Mouse (Mus musculus): ENCODE data around the gene Sectm1a. TPM values are rescaled to one million over a fixed set of nuclear protein-coding genes. Genes with fewer than 3 reads are reported as not detected.
"Not testable (repeated sequence)": the region's sequence is repeated elsewhere in the genome, so short reads cannot be mapped to it uniquely, and the experiment has no call there.

Gene Sectm1a
- not detected for total RNA-seq (2021)

DNA sequence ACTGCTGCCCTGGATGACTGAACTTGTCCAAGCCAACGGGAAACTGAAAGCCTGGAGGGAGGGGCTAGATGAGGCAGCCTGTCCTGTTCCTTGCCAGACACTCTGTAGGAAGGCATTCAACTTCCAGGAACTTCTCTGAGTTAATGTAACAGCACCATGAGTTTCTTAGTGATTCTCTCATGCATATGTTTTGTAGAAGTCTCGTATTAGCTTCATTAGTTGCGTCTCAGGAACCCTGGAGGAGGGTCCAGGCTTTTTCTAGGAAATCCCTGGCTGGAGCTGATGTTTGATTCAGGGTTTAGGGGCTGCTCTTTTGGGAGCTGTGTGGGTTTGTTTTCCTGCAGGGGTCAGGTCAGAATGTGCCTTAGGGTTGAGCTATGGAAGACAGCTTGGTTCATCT lies at the start of gene Sectm1a:
TSS of gene Sectm1a (minus strand) at position 101 of the 400 bp plus-strand sequence.
- intact Hi-C loops (cut with DNase I) = no loop called here
- DNase-seq = no peak

- intact Hi-C loops (cut with DNase I) = no loop called here
- no peak for DNase-seq
Measured at GRCm38 (mm10) chr11:121129616-121130015, 48.6 kb upstream of the Sectm1a start.

GRCm38 (mm10) chr11:121127441-121127840 lies 46.4 kb upstream of the Sectm1a start:
- intact Hi-C loops (cut with DNase I) = no loop called here
- no peak for DNase-seq

- intact Hi-C loops (cut with DNase I) = no loop called here
- no peak for DNase-seq
Measured at GRCm38 (mm10) chr11:121126395-121126794, 45.4 kb upstream of the Sectm1a start.

GRCm38 (mm10) chr11:121125522-121126172 lies 44.6 kb upstream of the Sectm1a start:
- intact Hi-C loops (cut with DNase I) = no loop called here
- DNase-seq = no peak

GRCm38 (mm10) chr11:121123438-121123837 lies 42.4 kb upstream of the Sectm1a start:
- no peak for DNase-seq
- intact Hi-C loops (cut with DNase I) = no loop called here

- intact Hi-C loops (cut with DNase I) = no loop called here
Measured at GRCm38 (mm10) chr11:121122024-121122670, 41.1 kb upstream of the Sectm1a start.

GRCm38 (mm10) chr11:121121151-121121550 lies 40.1 kb upstream of the Sectm1a start:
- intact Hi-C loops (cut with DNase I) = no loop called here
- no peak for DNase-seq

More at GRCm38 (mm10) chr11:121122024-121122670, 41.1 kb upstream of the Sectm1a start:
- no peak for DNase-seq

- intact Hi-C loops (cut with DNase I) = no loop called here
Measured at GRCm38 (mm10) chr11:121118577-121118976, 37.6 kb upstream of the Sectm1a start, which contains the start of gene Tex19.2. Gene Tex19.2 (minus strand): TSS chr11:121118677.

DNA sequence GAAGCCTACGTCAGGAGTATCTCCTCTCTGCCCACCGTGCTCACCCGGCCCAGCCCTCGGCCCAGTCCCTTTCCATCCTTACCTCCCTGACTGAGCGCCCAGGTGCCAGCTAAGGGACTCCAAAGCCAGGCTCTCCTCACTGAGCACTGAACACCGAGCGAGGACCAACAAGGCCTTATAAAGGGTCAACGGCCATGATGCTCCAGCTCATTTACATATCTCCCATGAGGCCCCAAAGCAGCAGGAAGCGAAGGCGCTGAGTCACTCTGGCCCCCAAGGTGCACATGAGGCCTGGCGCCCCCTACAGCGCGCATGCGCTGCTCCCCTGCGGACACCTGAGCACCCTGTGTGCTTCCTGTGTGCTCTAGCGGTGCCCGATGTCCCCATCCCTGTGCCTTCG lies 37.1 kb upstream of the Sectm1a start:
- intact Hi-C loops (cut with DNase I) = no loop called here
- DNase-seq = no peak

More at GRCm38 (mm10) chr11:121118577-121118976, 37.6 kb upstream of the Sectm1a start, which contains the start of gene Tex19.2:
- no peak for DNase-seq

DNA sequence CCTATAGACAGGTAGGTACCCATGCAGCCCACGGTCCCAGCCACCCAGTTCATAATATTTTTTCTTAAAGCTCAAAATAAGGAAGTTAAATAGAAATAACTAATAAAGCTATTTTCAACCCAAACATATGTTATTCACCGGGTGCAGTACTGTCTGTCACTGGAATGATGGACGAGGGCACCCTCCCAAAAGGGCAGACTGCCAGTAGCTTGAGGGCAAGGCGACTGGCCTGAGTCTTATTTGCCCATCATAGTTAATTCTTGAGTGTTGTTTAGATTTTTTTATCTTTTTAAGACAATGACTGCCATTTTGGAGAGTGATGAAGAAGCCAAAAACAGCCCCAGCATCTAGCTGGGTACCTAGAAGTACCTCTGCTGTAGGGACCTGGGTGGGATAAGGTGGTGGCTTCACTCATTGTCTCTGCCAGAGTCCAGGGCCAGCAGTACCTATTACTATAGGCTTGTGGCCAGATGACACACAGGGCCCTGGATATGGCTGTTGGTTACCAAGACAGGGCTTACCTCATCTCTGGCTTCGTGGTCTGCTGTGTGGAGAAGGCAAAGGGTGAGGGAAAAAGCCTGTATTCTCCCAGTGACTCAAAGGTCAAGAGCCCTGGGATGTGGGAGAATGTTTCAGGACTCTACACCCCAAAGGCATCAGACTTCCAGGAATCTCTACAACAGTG lies 31.2 kb upstream of the Sectm1a start:
- intact Hi-C loops (cut with DNase I) = no loop called here
- no peak for DNase-seq

DNA sequence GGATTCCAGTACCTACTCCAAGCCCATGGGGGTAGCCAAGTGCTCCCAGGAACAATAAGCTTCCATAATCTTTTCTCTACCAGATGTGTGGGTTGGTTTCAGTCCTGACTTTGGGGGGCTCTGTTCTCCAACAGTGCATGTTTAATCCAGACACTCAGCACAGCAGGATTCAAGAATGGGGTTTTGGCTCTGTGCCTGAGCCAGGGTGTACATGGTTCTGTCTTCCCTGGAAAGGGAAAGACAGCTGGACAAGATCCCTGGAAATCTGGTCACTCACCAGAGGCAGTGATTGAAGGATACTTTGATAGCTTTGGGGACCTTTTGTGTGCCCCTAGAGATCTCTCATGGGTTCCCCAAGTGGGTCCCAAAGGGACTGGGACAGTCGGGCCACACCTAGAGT lies 30.6 kb upstream of the Sectm1a start:
- no peak for DNase-seq
- intact Hi-C loops (cut with DNase I) = no loop called here

- no peak for DNase-seq
- intact Hi-C loops (cut with DNase I) = no loop called here
Measured at GRCm38 (mm10) chr11:121111051-121111450, 30.0 kb upstream of the Sectm1a start.

DNA sequence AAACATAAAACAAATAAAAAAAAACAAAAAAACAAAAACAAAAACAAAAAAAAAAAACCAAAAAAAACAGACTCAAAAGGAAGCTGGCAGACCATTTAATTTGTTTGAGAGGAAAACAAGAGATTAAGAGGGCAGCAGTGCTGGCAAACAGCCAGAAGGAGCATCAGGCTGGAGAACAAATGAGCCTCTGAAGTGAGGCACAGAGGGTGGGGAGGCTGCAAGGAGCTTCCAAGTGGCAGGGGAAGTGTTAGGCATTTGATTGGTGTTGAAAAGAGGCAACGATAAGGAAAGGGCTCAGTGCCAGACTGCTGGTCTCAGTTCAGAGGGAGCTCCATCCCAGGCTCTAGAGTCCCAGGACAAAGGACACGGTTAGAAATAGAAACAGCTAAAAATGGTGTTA lies 29.0 kb upstream of the Sectm1a start:
- peak; percentile 53 to 54 for DNase-seq

GRCm38 (mm10) chr11:121108061-121108460 lies 27.0 kb upstream of the Sectm1a start:
- intact Hi-C loops (cut with DNase I) = no loop called here
- peak in 1 of 2 experiments; percentile 25 for DNase-seq

More for the DNA sequence above, 29.0 kb upstream of the Sectm1a start:
- intact Hi-C loops (cut with DNase I) = no loop called here

DNA sequence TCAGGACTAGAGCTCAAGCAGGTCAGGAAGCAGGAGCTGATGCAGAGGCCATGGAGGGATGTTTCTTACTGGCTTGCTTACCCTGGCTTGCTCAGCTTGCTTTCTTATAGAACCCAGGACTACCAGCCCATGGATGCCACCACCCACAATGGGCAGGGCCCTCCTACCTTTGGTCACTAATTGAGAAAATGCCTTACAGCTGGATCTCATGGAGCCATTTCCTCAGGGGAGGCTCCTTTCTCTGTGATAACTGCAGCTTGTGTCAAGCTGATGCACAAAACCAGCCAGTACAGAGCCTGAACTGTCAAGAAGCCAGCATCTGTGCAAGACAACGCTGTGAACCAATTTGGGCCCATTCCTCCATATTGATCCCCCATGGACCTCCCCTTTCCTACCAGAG lies 26.2 kb upstream of the Sectm1a start:
- DNase-seq; intact Hi-C loops (cut with DNase I): not testable (repeated sequence)

DNA sequence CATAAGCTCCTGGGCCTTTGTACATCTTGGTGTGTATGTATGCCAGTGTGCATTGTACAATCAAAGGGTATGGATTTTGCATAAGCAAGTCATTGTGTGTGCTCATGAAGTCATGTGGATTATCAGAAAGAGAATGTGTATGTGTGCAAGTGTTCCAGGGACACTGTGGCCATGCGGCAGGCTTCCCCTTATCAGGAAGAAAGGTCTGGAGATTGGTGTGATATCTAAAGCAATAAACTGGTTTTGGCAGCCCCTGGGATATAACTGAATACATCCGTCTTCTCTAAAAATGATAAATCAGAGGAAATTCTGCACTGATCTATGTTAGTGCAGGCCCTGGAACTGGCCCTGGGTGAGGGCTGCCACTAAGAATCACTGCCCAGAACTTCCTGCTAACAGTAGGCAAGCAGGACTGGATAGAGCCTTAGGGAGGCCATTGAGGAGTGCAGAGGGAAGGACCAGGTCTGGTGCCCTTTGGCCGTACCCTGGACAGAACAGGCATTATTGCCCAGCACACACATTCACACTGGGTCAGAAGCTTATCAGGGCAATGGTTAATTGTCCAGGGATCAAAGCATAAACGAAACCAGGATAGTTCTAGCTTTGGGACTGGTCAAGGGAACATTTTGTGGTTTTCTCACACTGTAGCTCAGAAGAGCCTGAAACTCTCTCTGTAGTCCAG lies 20.2 kb upstream of the Sectm1a start:
- no peak for DNase-seq

GRCm38 (mm10) chr11:121100692-121101091 lies 19.7 kb upstream of the Sectm1a start:
- intact Hi-C loops (cut with DNase I) = no loop called here
- no peak for DNase-seq

More for the DNA sequence above, 20.2 kb upstream of the Sectm1a start:
- intact Hi-C loops (cut with DNase I) = no loop called here

GRCm38 (mm10) chr11:121099762-121100161 lies 18.7 kb upstream of the Sectm1a start:
- no peak for DNase-seq
- intact Hi-C loops (cut with DNase I) = no loop called here

DNA sequence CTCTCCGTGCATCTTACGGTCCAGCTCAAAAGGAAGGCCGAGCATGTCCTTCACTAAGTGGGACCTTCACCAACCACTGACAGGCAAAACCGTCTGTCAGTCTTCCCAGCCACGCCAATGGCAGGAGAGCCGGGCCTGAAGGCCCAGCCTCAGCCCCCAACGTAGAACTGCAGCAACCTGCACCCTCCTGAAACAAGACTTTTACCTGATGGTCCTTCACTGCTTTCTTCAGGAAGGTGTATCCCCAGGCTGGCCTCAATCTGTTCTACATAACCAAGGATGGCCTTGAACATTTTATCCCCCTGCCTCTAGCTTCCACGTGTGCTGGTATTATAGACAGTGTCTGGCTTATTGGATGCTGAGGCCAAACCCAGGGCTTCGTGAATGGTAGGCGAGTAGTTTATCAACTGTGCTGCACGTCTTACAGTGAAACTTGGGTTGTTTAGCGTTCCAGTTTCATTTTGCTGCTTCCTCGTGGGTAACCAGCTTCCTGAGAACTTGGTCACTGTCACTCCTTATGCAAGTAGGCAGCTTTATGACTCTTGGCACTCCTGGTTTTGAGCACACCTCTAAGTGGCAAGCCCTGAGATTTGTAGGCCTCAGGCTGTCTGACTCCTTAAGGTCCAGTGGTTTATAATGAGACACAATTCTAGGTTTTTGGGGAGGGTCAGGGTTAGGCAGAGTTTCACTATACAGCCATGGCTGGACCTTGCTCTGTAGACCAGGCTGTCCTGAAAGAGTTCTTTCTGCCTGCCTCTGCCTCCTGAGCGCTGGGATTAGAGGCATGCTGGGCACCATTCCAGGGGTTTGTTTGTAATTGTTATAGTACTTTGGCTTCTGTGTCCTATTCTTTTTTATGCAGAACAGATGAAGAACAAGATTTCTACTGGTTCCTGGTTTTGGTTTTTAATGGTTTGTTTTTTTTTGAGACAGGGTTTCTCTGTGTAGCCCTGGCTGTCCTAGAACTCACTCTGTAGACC lies 11.9 kb upstream of the Sectm1a start:
- intact Hi-C loops (cut with DNase I) = no loop called here
- DNase-seq = no peak

Data from heart, postnatal 36 days (tissue).